Mouse (Mus musculus) embryonic fibroblast, embryonic 13.5 days (primary cell): ENCODE results near the gene Fancc.

Experiments
- CTCF ChIP-seq: IDR thresholded peaks from 2 replicates; pipeline ENCODE4 v1.5.1; 2011; ENCODE audit warnings: mild to moderate bottlenecking, control low read depth, low read length, moderate library complexity, borderline replicate concordance; ENCODE audit not compliant: insufficient read depth
- POLR2A ChIP-seq: IDR thresholded peaks from 2 replicates; pipeline ENCODE4 v1.6.1; 2011; ENCODE audit warnings: low read depth, mild to moderate bottlenecking, control low read depth, low read length, moderate library complexity

GRCm38 (mm10) chr13:63272017-63272601 lies 225.0 kb downstream of the Fancc start:
- TF ChIP-seq CTCF: no peak
- no peak for TF ChIP-seq POLR2A
